Mouse (Mus musculus) bone marrow macrophage, adult 2 months (primary cell): ENCODE measurements around the gene Ifna11.
"Not testable (repeated sequence)": the region's sequence is repeated elsewhere in the genome, so short reads cannot be mapped to it uniquely, and the experiment has no call there.

Source experiments
- CTCF ChIP-seq: IDR thresholded peaks from 2 replicates; pipeline ENCODE4 v1.5.1; 2012; ENCODE audit warnings: low read depth, mild to moderate bottlenecking, low read length, moderate library complexity
- POLR2A ChIP-seq: IDR thresholded peaks from 2 replicates; pipeline ENCODE4 v1.6.1; 2012; ENCODE audit warnings: mild to moderate bottlenecking, low read depth, low read length, borderline replicate concordance

- TF ChIP-seq CTCF, POLR2A: not testable (repeated sequence)
Observed at GRCm38 (mm10) chr4:88782335-88782734, 37.4 kb upstream of the Ifna11 start.
